Mouse (Mus musculus) hindbrain, embryonic 13.5 days (tissue): Measurements from ENCODE around the gene Tbc1d1. TPM values are rescaled to one million over a fixed set of nuclear protein-coding genes. Genes with fewer than 3 reads are reported as not detected.

Source experiments
- ATAC-seq: fragments of 200-750 bp; cut with Nextera tagmentation; 2 replicates; pipeline ENCODE4 v1.8.0; 2017; ENCODE audit warnings: moderate TSS enrichment; ENCODE audit not compliant: low FRiP score
- H3K27ac ChIP-seq: fragments of 300-500 bp; sonication (generic); 2 replicates; pipeline ENCODE4 v1.5.1; 2015; ENCODE audit warnings: inconsistent platforms, mild to moderate bottlenecking, moderate library complexity
- H3K27me3 ChIP-seq: fragments of 300-500 bp; sonication (generic); 2 replicates; pipeline ENCODE4 v1.6.1; 2015; ENCODE audit warnings: mild to moderate bottlenecking, inconsistent platforms
- H3K36me3 ChIP-seq: fragments of 300-500 bp; sonication (generic); 2 replicates; pipeline ENCODE4 v1.6.1; 2015; ENCODE audit warnings: mild to moderate bottlenecking, inconsistent platforms
- H3K4me1 ChIP-seq: fragments of 300-500 bp; sonication (generic); replicated peaks from 2 replicates; pipeline ENCODE4 v1.6.1; 2015; ENCODE audit warnings: inconsistent platforms
- H3K4me2 ChIP-seq: fragments of 300-500 bp; sonication (generic); 2 replicates; pipeline ENCODE4 v1.6.1; 2015; ENCODE audit warnings: inconsistent platforms, mild to moderate bottlenecking, moderate library complexity
- H3K4me3 ChIP-seq: fragments of 300-500 bp; sonication (generic); 2 replicates; pipeline ENCODE4 v1.5.1; 2015; ENCODE audit warnings: mild to moderate bottlenecking, inconsistent platforms
- H3K9ac ChIP-seq: fragments of 300-500 bp; sonication (generic); 2 replicates; pipeline ENCODE4 v1.6.1; 2015; ENCODE audit warnings: mild to moderate bottlenecking, inconsistent platforms
- H3K9me3 ChIP-seq: fragments of 300-500 bp; sonication (generic); 2 replicates; pipeline ENCODE4 v1.6.1; 2016; ENCODE audit warnings: inconsistent platforms
- WGBS: fragments of 180-500 bp; shearing (Covaris S2); methylation state at CpG from one replicate; pipeline ENCODE4 v1.1.7; 2015; 5-methylcytosine and 5-hydroxymethylcytosine counted together
- polyA plus RNA-seq: library from polyadenylated mRNA; unstranded; fragments of >200 nt; fragmentation: Nextera tagmentation; extraction: Ambion mirVana; gene quantifications from 2 replicates; pipeline ENCODE4 v1.2.1, GENCODE M21; 2015

Gene Tbc1d1
- polyA plus RNA-seq, 1 experiment from 2014 or later: 14.5 TPM

GRCm38 (mm10) chr5:64364432-64365125 lies 208.5 kb downstream of the Tbc1d1 start:
- Histone ChIP-seq H3K4me2 (0 out of 2 replicates have a peak overlapping the region, but pooled peaks have one; percentile 3), H3K27ac (peak overlapping the region; percentile 73), H3K36me3 (no peaks in the 10 kb centered on the region), H3K9me3 (no peaks in the 10 kb centered on the region), H3K4me1 (peaks cover 33% of the 10 kb centered on the region), H3K4me3 (no peak overlapping the region), H3K27me3 (no peaks in the 10 kb centered on the region), H3K9ac (no peak overlapping the region)
- WGBS: 37% methylated on average over 7 of the region's 7 CpGs
- peak; percentile 83 for ATAC-seq

DNA sequence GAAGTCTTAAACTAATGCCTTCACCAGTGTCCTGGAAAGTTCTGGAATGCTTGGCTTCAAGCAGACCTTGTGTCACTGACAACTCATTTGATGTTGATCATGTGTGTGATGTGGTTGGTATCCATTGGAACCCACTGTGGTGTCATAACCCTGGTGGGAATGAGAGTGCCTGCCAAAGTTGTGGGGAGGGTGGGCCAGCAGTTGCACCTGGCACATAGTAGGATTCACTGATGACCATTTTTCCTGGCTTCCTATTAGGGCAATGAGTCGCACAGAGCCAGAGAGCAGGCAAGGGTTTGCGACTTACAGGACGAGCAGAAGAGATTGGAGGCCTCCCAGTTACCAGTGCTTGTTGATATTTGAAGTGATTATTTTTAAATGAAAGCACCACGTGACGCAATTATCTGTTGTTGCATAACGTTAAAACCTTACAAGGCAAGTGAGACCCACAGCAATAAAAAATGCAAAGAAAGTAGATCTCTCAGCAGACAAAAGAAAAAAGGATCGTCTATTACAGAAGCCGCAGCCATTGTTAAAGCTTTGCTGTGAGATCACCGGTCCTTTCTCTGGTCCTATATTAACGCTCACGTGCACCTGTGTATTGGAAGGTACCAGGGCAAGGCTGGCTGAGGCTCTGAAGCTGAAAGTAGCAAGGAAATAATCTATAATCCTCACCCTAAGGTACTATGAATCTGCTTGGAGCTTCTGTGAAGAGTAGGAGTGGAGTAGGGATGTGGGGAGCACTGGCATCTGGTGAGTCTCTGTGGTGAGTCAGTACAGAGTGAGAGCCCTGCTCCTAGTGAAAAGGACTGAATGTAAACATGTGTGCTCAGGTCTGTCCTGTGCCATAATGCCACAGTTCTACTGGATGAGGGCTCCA lies 209.3 kb downstream of the Tbc1d1 start:
- 82% methylated on average over 11 of the region's 11 CpGs for WGBS
- no peak for ATAC-seq
- peak overlapping the region; percentile 40; the same call in 1 of the 2 replicates for H3K27ac ChIP-seq

DNA sequence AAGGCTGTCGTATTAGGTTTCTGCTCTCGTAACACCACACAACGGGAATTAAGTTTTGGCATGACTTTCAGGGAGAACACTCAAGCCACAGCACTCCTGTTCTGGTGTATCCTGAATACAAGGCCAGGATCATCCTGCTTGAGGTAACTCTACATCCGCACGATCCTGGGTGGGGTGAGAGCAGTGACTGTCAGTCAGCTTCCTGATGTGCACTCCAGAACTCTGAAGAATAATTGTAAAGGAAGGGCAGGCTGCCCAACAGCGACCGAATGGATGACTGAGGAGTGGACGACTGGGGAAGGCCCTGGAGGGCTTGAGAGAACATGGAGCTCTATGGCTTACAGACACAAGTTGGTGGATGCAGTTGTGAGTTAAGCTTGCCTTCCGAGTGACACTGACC lies 210.0 kb downstream of the Tbc1d1 start:
- 89% methylated on average over 9 of the region's 9 CpGs for WGBS

More for the DNA sequence above, 209.3 kb downstream of the Tbc1d1 start:
- Histone ChIP-seq H3K4me3 (no peak overlapping the region), H3K4me1 (peaks cover 33% of the 10 kb centered on the region), H3K9ac (no peak overlapping the region), H3K27me3 (no peaks in the 10 kb centered on the region), H3K9me3 (no peaks in the 10 kb centered on the region), H3K4me2 (no peak overlapping the region), H3K36me3 (no peaks in the 10 kb centered on the region)

DNA sequence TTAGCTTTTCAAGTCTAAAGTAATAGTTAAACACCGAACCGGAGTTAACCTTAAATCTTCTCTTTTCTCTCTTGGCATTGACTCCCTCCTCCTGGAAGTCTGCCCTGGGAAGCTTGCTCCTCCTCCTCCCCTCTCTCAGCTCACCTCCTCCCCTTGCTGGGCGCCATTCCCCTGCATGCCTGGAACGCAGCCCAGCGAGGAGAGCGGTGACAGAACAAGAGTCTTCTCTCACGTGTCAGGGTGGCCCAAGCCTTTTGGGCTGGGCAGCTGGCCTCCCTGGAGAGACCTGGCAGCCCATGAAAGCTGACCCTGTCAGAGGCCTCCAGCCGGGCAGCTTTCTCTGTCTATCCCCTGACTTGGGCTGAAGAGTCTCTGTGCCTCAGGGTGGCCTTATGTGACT lies 211.3 kb downstream of the Tbc1d1 start:
- Histone ChIP-seq H3K4me1 (peaks cover 36% of the 10 kb centered on the region), H3K9me3 (no peaks in the 10 kb centered on the region), H3K27me3 (no peaks in the 10 kb centered on the region), H3K9ac (no peak overlapping the region), H3K4me2 (no peak overlapping the region), H3K27ac (no peak overlapping the region), H3K4me3 (no peak overlapping the region), H3K36me3 (no peaks in the 10 kb centered on the region)
- ATAC-seq: peak; percentile 44; the same call in 1 of the 2 replicates
- 35% methylated on average over 8 of the region's 8 CpGs for WGBS

More for the DNA sequence above, 210.0 kb downstream of the Tbc1d1 start:
- Histone ChIP-seq H3K9me3 (no peaks in the 10 kb centered on the region), H3K27ac (no peak overlapping the region), H3K4me1 (peaks cover 33% of the 10 kb centered on the region), H3K4me3 (no peak overlapping the region), H3K4me2 (no peak overlapping the region), H3K36me3 (no peaks in the 10 kb centered on the region), H3K9ac (no peak overlapping the region), H3K27me3 (no peaks in the 10 kb centered on the region)
- ATAC-seq: no peak

DNA sequence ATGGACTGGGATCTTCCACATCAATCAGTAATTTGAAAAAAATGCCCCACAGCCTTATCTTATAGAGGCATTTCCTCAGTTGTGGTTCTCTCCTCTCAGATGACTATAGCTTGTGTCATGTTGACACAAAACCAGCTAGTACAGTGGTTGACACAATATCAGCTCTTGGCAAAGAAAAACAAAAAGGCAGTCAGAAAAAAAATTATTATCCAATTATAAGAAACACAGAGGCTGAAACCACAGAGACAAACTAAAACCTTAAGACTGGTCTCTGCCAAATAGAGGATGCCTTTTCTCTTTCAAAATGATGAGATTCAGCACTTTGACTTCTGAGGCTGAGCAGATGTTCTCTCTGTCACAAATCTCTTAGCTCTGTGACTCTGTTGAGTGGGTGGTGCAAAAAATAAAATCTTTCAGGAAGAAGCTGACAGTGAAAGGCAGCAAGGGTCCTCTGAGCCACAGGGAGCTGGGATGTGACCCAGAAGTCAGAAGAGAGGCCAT lies 215.3 kb downstream of the Tbc1d1 start:
- no peak for ATAC-seq
- H3K27ac ChIP-seq: peak overlapping the region; percentile 48; the same call in 1 of the 2 replicates

GRCm38 (mm10) chr5:64372292-64372961 lies 216.3 kb downstream of the Tbc1d1 start:
- H3K27ac ChIP-seq: peak overlapping the region; percentile 55
- no peak overlapping the region for H3K4me2 ChIP-seq
- no peaks in the 10 kb centered on the region for H3K9me3 ChIP-seq
- no peaks in the 10 kb centered on the region for H3K36me3 ChIP-seq
- H3K4me1 ChIP-seq: peaks cover 18% of the 10 kb centered on the region; the same call in 1 of the 2 replicates
- 57% methylated on average over 13 of the region's 13 CpGs for WGBS
- H3K27me3 ChIP-seq: no peaks in the 10 kb centered on the region
- ATAC-seq: peak; percentile 62; the same call in 1 of the 2 replicates
- no peak overlapping the region for H3K9ac ChIP-seq
- H3K4me3 ChIP-seq: no peak overlapping the region

More for the DNA sequence above, 215.3 kb downstream of the Tbc1d1 start:
- Histone ChIP-seq H3K4me1 (peaks cover 20% of the 10 kb centered on the region; the same call in 1 of the 2 replicates), H3K4me2 (no peak overlapping the region), H3K9me3 (no peaks in the 10 kb centered on the region), H3K27me3 (no peaks in the 10 kb centered on the region), H3K4me3 (no peak overlapping the region), H3K36me3 (no peaks in the 10 kb centered on the region), H3K9ac (no peak overlapping the region)

GRCm38 (mm10) chr5:64373695-64374094 lies 217.6 kb downstream of the Tbc1d1 start:
- Histone ChIP-seq H3K9ac (no peak overlapping the region), H3K9me3 (no peaks in the 10 kb centered on the region), H3K27ac (no peak overlapping the region), H3K27me3 (no peaks in the 10 kb centered on the region), H3K4me3 (no peak overlapping the region), H3K4me2 (no peak overlapping the region), H3K36me3 (no peaks in the 10 kb centered on the region), H3K4me1 (peaks cover 21% of the 10 kb centered on the region)
- WGBS: 96% methylated on average over 5 of the region's 5 CpGs
- no peak for ATAC-seq

- H3K27me3 ChIP-seq: no peaks in the 10 kb centered on the region
- no peak overlapping the region for H3K4me2 ChIP-seq
- H3K4me3 ChIP-seq: no peak overlapping the region
- no peaks in the 10 kb centered on the region for H3K9me3 ChIP-seq
- no peak overlapping the region for H3K9ac ChIP-seq
- H3K36me3 ChIP-seq: no peaks in the 10 kb centered on the region
- H3K4me1 ChIP-seq: peaks cover 26% of the 10 kb centered on the region
- H3K27ac ChIP-seq: no peak overlapping the region
- ATAC-seq: no peak
- WGBS: 92% methylated on average over 3 of the region's 3 CpGs
Measured at GRCm38 (mm10) chr5:64375851-64376250, 219.7 kb downstream of the Tbc1d1 start.

GRCm38 (mm10) chr5:64376466-64376865 lies 220.4 kb downstream of the Tbc1d1 start:
- Histone ChIP-seq H3K36me3 (no peaks in the 10 kb centered on the region), H3K4me2 (no peak overlapping the region), H3K27ac (no peak overlapping the region), H3K9me3 (no peaks in the 10 kb centered on the region), H3K9ac (no peak overlapping the region), H3K4me1 (peaks cover 32% of the 10 kb centered on the region), H3K27me3 (no peaks in the 10 kb centered on the region), H3K4me3 (no peak overlapping the region)
- no peak for ATAC-seq
- 69% methylated on average over 7 of the region's 7 CpGs for WGBS

DNA sequence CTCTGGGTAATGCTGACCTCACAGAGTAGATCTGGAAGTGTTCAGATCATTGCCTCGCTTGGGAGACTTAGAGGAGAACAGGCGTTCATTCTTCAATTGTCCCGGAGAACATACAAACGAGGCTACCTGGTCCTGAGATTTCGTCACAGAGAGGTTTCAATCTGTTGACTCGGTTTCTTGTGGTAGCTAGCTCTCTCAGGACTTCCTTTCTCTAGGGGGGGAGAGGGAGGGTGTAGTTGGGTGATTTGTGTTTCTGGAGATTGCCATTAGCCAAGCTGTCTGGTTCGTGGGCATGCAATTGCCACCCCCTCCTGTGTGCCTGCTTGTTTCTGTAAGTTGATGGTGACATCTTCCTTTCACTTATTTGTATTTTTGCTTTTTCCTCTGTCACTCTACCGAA lies 221.6 kb downstream of the Tbc1d1 start:
- Histone ChIP-seq H3K4me2 (no peak overlapping the region), H3K9ac (no peak overlapping the region), H3K4me1 (peaks cover 34% of the 10 kb centered on the region), H3K27me3 (no peaks in the 10 kb centered on the region), H3K36me3 (no peaks in the 10 kb centered on the region), H3K9me3 (no peaks in the 10 kb centered on the region), H3K27ac (no peak overlapping the region), H3K4me3 (no peak overlapping the region)
- 81% methylated on average over 8 of the region's 8 CpGs for WGBS
- no peak for ATAC-seq

- Histone ChIP-seq H3K4me3 (no peak overlapping the region), H3K9ac (no peak overlapping the region), H3K4me1 (peaks cover 32% of the 10 kb centered on the region), H3K27me3 (no peaks in the 10 kb centered on the region), H3K4me2 (no peak overlapping the region), H3K9me3 (no peaks in the 10 kb centered on the region), H3K36me3 (no peaks in the 10 kb centered on the region), H3K27ac (no peak overlapping the region; the same call in 1 of the 2 replicates)
- 65% methylated on average over 13 of the region's 13 CpGs for WGBS
- no peak for ATAC-seq
Measured at GRCm38 (mm10) chr5:64378591-64379275, 222.6 kb downstream of the Tbc1d1 start.
